ENCODE assay signal across 10 mouse cellular contexts in genomic region chr6:98947486-98948152, GRCm38 (mm10).
A peak's percentile ranks its signal among the peaks of the same experiment; 100 is the strongest.
DNase-seq lines count a peak whose midpoint lies in the region; ATAC-seq and TF ChIP-seq lines count a peak whose summit lies in the region.
"Had no signal": no experiment of that assay in that cellular context is flagged by ENCODE, and none has a peak within 500 bp of the region (broad histone marks: within the 10 kb centered on the region; RNA-seq: fewer than 3 reads in every experiment).

No protein-coding gene starts in this region.

- H3K36me3 ChIP-seq in embryonic facial prominence, embryonic 10.5 days (replicated peaks) = peaks cover 51% of the 10 kb centered on the region
- no peaks in the 10 kb centered on the region for H3K36me3 ChIP-seq in intestine, embryonic 16.5 days (ENCODE audit: control insufficient read depth, insufficient read depth, low read length)

- H3K4me1 ChIP-seq in embryonic facial prominence, embryonic 10.5 days = peaks cover 71% of the 10 kb centered on the region
- H3K4me1 ChIP-seq in intestine, embryonic 16.5 days (ENCODE audit: control insufficient read depth, insufficient read depth, low read length) = peaks cover 31% of the 10 kb centered on the region

- peak; percentile 20 for DNase-seq in layer of hippocampus, adult 9-11 months
- DNase-seq in layer of hippocampus, adult 2 months (ENCODE audit: low spot score in 2 of 2) = no peak
- peak; percentile 35 for DNase-seq in MN1 (ENCODE audit: low spot score)
- DNase-seq in embryonic facial prominence, embryonic 10.5 days (ENCODE audit: low spot score) = no peak
- DNase-seq in adrenal gland, postnatal 25 days = no peak
- no peak for DNase-seq in layer of hippocampus, adult 11-12 months (ENCODE audit: low spot score)
- DNase-seq: adrenal gland, postnatal 10 days had no signal

- no peaks in the 10 kb centered on the region for H3K9me3 ChIP-seq in embryonic facial prominence, embryonic 10.5 days
- no peaks in the 10 kb centered on the region for H3K9me3 ChIP-seq in intestine, embryonic 16.5 days (ENCODE audit: control insufficient read depth, low read length)
- H3K9me3 ChIP-seq: limb, embryonic 13.5 days had no signal

- ATAC-seq in intestine, embryonic 16.5 days = no peak

- WGBS in embryonic facial prominence, embryonic 10.5 days = 63% methylated on average over 11 of the region's 11 CpGs
- 69% methylated on average over 11 of the region's 11 CpGs for WGBS in intestine, embryonic 16.5 days

- no peak for TF ChIP-seq CTCF in layer of hippocampus, adult 2 months (conservative IDR thresholded peaks at IDR 0.05)

- H3K4me2 ChIP-seq in intestine, embryonic 16.5 days (ENCODE audit: low read depth, low read length) = no peak overlapping the region
- H3K4me2 ChIP-seq: limb, embryonic 13.5 days had no signal

- H3K27ac ChIP-seq in layer of hippocampus, adult 2 months = no peak overlapping the region
- H3K27ac ChIP-seq in embryonic facial prominence, embryonic 10.5 days (replicated peaks) = 0 out of 2 replicates have a peak overlapping the region, but pooled peaks have one; percentile 24
- peak overlapping the region; percentile 40 for H3K27ac ChIP-seq in intestine, embryonic 16.5 days (ENCODE audit: low read length)
- H3K27ac ChIP-seq: macrophage had no signal

- no peak overlapping the region for H3K9ac ChIP-seq in intestine, embryonic 16.5 days (ENCODE audit: low read depth, low read length)
- H3K9ac ChIP-seq: limb, embryonic 13.5 days had no signal

- H3K27me3 ChIP-seq in embryonic facial prominence, embryonic 10.5 days (replicated peaks; ENCODE audit: low read depth, poor library complexity, severe bottlenecking) = no peaks in the 10 kb centered on the region
- no peaks in the 10 kb centered on the region for H3K27me3 ChIP-seq in intestine, embryonic 16.5 days (replicated peaks; ENCODE audit: control insufficient read depth, insufficient read depth, low read length)
- H3K27me3 ChIP-seq: limb, embryonic 13.5 days had no signal

- H3K4me3 ChIP-seq in layer of hippocampus, adult 2 months = no peak overlapping the region
- no peak overlapping the region for H3K4me3 ChIP-seq in embryonic facial prominence, embryonic 10.5 days
- no peak overlapping the region for H3K4me3 ChIP-seq in intestine, embryonic 16.5 days (ENCODE audit: low read length)
- H3K4me3 ChIP-seq: limb, embryonic 13.5 days had no signal

Comparison
In these comparisons a context has a peak if more than half of its experiments do, and no peak if none do; other contexts are left out.
1. DNase-seq: peak in layer of hippocampus, adult 9-11 months (single experiment) and MN1 (single experiment); none in layer of hippocampus, adult 2 months (0 of 2), embryonic facial prominence, embryonic 10.5 days (single experiment), adrenal gland, postnatal 25 days (single experiment) and layer of hippocampus, adult 11-12 months (single experiment).